Mouse (Mus musculus): Measurements from ENCODE around the gene Lama1.

DNA sequence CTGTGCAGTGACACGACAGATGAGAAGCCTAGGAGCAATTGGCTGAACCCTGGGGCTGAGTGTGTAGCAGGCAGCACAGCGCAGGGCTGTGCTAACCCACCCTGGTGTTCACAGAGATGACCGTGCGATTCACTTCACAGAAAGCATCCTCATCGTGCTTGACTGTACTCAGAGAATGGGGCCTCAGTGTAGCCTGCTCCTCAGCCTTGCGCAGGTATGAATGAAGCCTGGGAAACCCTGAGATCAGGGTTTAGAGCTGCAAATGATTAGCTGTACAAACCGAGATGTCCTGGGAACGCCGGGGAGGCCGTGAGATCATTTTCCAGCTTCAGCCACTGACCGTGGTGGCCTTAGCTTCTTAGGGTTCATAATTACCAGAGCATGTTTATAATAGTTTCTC lies 29.5 kb downstream of the Lama1 start:
- no peak for TF ChIP-seq ZNF384 (IDR thresholded peaks at IDR 0.05; ENCODE audit: low read depth, low read length)
- TF ChIP-seq ZC3H11A (IDR thresholded peaks at IDR 0.05; ENCODE audit: borderline replicate concordance, low read depth, low read length), result no peak
- TF ChIP-seq CHD2 (IDR thresholded peaks at IDR 0.05; ENCODE audit: low read depth, low read length), result no peak
- TF ChIP-seq HCFC1 (IDR thresholded peaks at IDR 0.05; ENCODE audit: borderline replicate concordance, insufficient read depth, low read length), result no peak
- no peak for TF ChIP-seq MAFK (IDR thresholded peaks at IDR 0.05; ENCODE audit: insufficient read depth, low read depth, low read length)
